Mouse (Mus musculus) 416B (cell line): ENCODE measurements at regions not wholly inside any gene's neighbourhood (a gene's known extent, or its start where the extent isn't known, plus 50 kb on each side); places are given as distances from the start of the nearest gene placed in this dataset.

Source experiments
- DNase-seq: peaks from one replicate; pipeline ENCODE4 v3.0.0; 2011; ENCODE audit warnings: low read depth

- DNase-seq: peak; percentile 66
Observed at GRCm38 (mm10) chr3:14381421-14381992, 99.0 kb upstream of the Slc7a12 start.

GRCm38 (mm10) chr3:14390656-14391055, 89.8 kb upstream of the Slc7a12 start:
- DNase-seq: no peak

GRCm38 (mm10) chr3:14398676-14399075, 81.8 kb upstream of the Slc7a12 start:
- no peak for DNase-seq

- DNase-seq: no peak
Observed at GRCm38 (mm10) chr3:14408435-14409125, 71.9 kb upstream of the Slc7a12 start.
